Mouse (Mus musculus): ENCODE data around the gene Saxo1. TPM values are rescaled to one million over a fixed set of nuclear protein-coding genes. Genes with fewer than 3 reads are reported as not detected.
A peak's percentile ranks its signal among the peaks of the same experiment; 100 is the strongest.

The Saxo1 gene
- polyA plus RNA-seq, 1 experiment from 2014 or later = not detected

GRCm38 (mm10) chr4:86464808-86465207, 93.3 kb downstream of the Saxo1 start:
- H3K4me3 ChIP-seq = no peak overlapping the region
- WGBS = 93% methylated on average over 5 of the region's 5 CpGs
- no peak overlapping the region for H3K27ac ChIP-seq
- no peak for ATAC-seq (replicated peaks)
- no peak overlapping the region for H3K9ac ChIP-seq
- no peaks in the 10 kb centered on the region for H3K36me3 ChIP-seq (replicated peaks)
- no peaks in the 10 kb centered on the region for H3K27me3 ChIP-seq (replicated peaks)
- no peaks in the 10 kb centered on the region for H3K9me3 ChIP-seq
- H3K4me1 ChIP-seq = no peaks in the 10 kb centered on the region
- no peak overlapping the region for H3K4me2 ChIP-seq

GRCm38 (mm10) chr4:86450468-86450867, 107.7 kb downstream of the Saxo1 start:
- no peak overlapping the region for H3K9ac ChIP-seq
- no peaks in the 10 kb centered on the region for H3K9me3 ChIP-seq
- WGBS = 89% methylated on average over 3 of the region's 3 CpGs
- no peak overlapping the region for H3K4me2 ChIP-seq
- no peaks in the 10 kb centered on the region for H3K27me3 ChIP-seq (replicated peaks)
- no peak for ATAC-seq (replicated peaks)
- H3K4me1 ChIP-seq = no peaks in the 10 kb centered on the region
- H3K27ac ChIP-seq = no peak overlapping the region
- H3K4me3 ChIP-seq = no peak overlapping the region
- no peaks in the 10 kb centered on the region for H3K36me3 ChIP-seq (replicated peaks)

GRCm38 (mm10) chr4:86436336-86436735, 121.8 kb downstream of the Saxo1 start:
- 87% methylated on average over 3 of the region's 3 CpGs for WGBS
- no peaks in the 10 kb centered on the region for H3K4me1 ChIP-seq
- H3K4me2 ChIP-seq = no peak overlapping the region
- H3K36me3 ChIP-seq (replicated peaks) = no peaks in the 10 kb centered on the region
- H3K9me3 ChIP-seq = no peaks in the 10 kb centered on the region
- H3K9ac ChIP-seq = no peak overlapping the region
- ATAC-seq (replicated peaks) = no peak
- H3K4me3 ChIP-seq = no peak overlapping the region
- H3K27me3 ChIP-seq (replicated peaks) = no peaks in the 10 kb centered on the region
- no peak overlapping the region for H3K27ac ChIP-seq

DNA sequence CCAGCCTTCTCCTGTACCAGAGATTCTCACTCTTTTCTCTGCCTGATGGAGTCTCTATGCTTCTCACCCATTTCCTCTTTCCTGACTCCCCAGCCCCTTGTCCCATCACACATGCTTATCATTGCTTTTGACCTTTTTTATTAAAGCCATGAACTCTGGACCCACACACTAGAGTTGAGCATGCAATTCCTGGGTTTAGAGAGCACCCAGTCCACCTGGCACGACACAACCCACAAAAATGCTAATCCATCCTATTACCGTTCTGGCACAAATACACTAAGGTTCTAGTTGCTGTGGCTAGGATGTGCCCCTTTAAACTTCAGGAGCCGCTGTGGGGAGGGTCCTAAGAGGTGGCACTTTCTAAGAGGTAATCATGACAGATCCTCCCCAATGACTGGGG, 122.5 kb downstream of the Saxo1 start:
- Histone ChIP-seq H3K4me3 (no peak overlapping the region), H3K4me1 (no peaks in the 10 kb centered on the region), H3K4me2 (no peak overlapping the region), H3K9me3 (no peaks in the 10 kb centered on the region), H3K9ac (no peak overlapping the region), H3K36me3 (replicated peaks) (no peaks in the 10 kb centered on the region), H3K27me3 (replicated peaks) (no peaks in the 10 kb centered on the region), H3K27ac (no peak overlapping the region)
- WGBS = 88% methylated on average over 3 of the region's 3 CpGs
- ATAC-seq (replicated peaks) = no peak

GRCm38 (mm10) chr4:86428091-86428745, 129.9 kb downstream of the Saxo1 start:
- 90% methylated on average over 6 of the region's 6 CpGs for WGBS

GRCm38 (mm10) chr4:86427312-86427711, 130.8 kb downstream of the Saxo1 start:
- no peak for ATAC-seq (replicated peaks)
- H3K27ac ChIP-seq = no peak overlapping the region
- no peaks in the 10 kb centered on the region for H3K4me1 ChIP-seq
- H3K9ac ChIP-seq = no peak overlapping the region
- H3K27me3 ChIP-seq (replicated peaks) = no peaks in the 10 kb centered on the region
- no peak overlapping the region for H3K4me2 ChIP-seq
- H3K9me3 ChIP-seq = no peaks in the 10 kb centered on the region
- WGBS = 74% methylated on average over 5 of the region's 5 CpGs
- H3K4me3 ChIP-seq = no peak overlapping the region
- H3K36me3 ChIP-seq (replicated peaks) = no peaks in the 10 kb centered on the region

More at GRCm38 (mm10) chr4:86428091-86428745, 129.9 kb downstream of the Saxo1 start:
- no peaks in the 10 kb centered on the region for H3K27me3 ChIP-seq (replicated peaks)
- no peaks in the 10 kb centered on the region for H3K9me3 ChIP-seq
- ATAC-seq (replicated peaks) = no peak
- no peaks in the 10 kb centered on the region for H3K4me1 ChIP-seq
- no peak overlapping the region for H3K4me2 ChIP-seq
- no peak overlapping the region for H3K9ac ChIP-seq
- H3K27ac ChIP-seq = no peak overlapping the region
- H3K4me3 ChIP-seq = no peak overlapping the region
- H3K36me3 ChIP-seq (replicated peaks) = no peaks in the 10 kb centered on the region

DNA sequence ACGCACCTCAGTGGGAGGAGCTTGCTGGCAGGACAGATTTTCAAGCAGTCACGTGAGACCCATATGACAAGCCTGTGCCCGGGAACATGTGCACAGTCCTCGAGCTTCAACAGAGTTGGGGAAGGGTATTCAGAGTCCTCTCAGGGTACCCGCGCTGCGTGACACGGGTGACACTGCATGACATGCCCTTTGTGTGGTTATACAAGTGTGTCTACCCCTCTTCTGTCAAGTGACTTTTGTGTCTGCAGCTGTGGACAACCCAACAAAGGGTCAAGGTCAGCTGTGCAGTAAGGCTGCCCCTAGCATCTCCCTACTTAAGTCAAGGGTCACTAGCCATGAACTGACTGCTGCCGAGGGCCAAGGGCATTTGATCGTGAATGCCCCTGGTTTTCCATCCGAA, 131.6 kb downstream of the Saxo1 start:
- no peak for ATAC-seq (replicated peaks)
- WGBS = 52% methylated on average over 11 of the region's 11 CpGs
- H3K27me3 ChIP-seq (replicated peaks) = no peaks in the 10 kb centered on the region

DNA sequence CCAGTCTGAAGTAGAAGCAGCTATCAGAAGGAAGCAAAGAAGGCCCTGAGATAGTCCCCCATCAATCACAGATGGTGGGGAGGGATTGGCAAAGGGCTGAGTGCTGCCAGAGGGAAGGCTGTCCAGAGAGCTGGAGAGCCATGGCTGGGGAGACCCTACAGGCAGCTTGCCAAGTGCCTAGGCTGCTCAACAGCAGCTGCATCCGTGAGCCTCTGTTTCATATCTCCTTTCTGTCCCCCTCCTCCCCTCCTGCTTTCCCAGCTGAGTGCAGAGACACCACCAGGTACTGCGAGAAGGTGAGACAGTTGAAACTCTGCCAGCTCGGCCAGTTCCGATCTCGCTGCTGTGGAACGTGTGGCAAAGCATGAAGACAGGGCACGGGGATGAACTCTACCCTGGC, 132.5 kb downstream of the Saxo1 start:
- ATAC-seq (replicated peaks) = no peak
- no peaks in the 10 kb centered on the region for H3K4me1 ChIP-seq
- no peaks in the 10 kb centered on the region for H3K9me3 ChIP-seq
- no peak overlapping the region for H3K9ac ChIP-seq
- H3K4me2 ChIP-seq = no peak overlapping the region
- 93% methylated on average over 7 of the region's 7 CpGs for WGBS
- H3K27me3 ChIP-seq (replicated peaks) = no peaks in the 10 kb centered on the region
- no peak overlapping the region for H3K4me3 ChIP-seq
- no peak overlapping the region for H3K27ac ChIP-seq
- no peaks in the 10 kb centered on the region for H3K36me3 ChIP-seq (replicated peaks)

More for the DNA sequence above, 131.6 kb downstream of the Saxo1 start:
- Histone ChIP-seq H3K27ac (no peak overlapping the region), H3K4me3 (no peak overlapping the region), H3K9ac (no peak overlapping the region), H3K4me1 (no peaks in the 10 kb centered on the region), H3K9me3 (no peaks in the 10 kb centered on the region), H3K36me3 (replicated peaks) (no peaks in the 10 kb centered on the region), H3K4me2 (no peak overlapping the region)

GRCm38 (mm10) chr4:86422586-86422985, 135.5 kb downstream of the Saxo1 start:
- Histone ChIP-seq H3K4me3 (no peak overlapping the region), H3K4me2 (no peak overlapping the region), H3K9ac (no peak overlapping the region), H3K27ac (no peak overlapping the region), H3K36me3 (replicated peaks) (no peaks in the 10 kb centered on the region), H3K4me1 (no peaks in the 10 kb centered on the region), H3K27me3 (replicated peaks) (no peaks in the 10 kb centered on the region), H3K9me3 (no peaks in the 10 kb centered on the region)
- no peak for ATAC-seq (replicated peaks)
- WGBS = 74% methylated on average over 6 of the region's 6 CpGs

DNA sequence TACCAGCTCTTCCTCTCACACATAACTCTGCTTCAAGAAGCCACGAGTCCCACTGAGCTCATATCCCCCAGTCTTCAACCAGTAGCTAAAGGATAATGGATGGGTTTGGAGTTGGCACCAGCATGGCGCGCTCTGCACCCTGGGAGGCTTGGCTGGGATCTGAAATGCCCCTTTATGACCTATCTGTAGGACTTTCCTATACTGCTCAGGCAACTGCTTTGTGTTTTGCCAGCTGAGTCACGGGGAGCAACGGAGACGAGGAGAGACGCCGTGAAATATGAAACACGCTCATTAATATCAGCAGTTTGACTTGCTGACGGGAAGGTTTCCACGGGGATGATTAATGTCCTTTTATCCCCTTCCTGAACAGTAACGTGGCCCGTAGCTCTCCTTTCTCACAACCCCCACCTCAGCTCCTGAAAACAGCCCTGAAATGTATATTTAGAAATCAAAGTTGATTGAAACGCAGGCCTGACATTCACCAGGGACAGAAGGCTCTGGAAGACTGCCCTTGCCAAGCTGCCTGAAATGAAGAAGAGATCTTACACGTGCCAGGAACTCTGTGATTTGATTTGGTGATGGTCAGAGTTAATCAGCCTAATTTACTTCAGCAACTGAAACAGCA, 141.6 kb downstream of the Saxo1 start:
- ATAC-seq (replicated peaks) = 0 out of 2 replicates have a peak, but pooled peaks have one; percentile 45
- H3K9me3 ChIP-seq = no peaks in the 10 kb centered on the region
- no peak overlapping the region for H3K27ac ChIP-seq
- no peaks in the 10 kb centered on the region for H3K27me3 ChIP-seq (replicated peaks)
- no peaks in the 10 kb centered on the region for H3K4me1 ChIP-seq
- no peak overlapping the region for H3K4me2 ChIP-seq
- no peaks in the 10 kb centered on the region for H3K36me3 ChIP-seq (replicated peaks)
- no peak overlapping the region for H3K4me3 ChIP-seq
- 68% methylated on average over 15 of the region's 15 CpGs for WGBS
- no peak overlapping the region for H3K9ac ChIP-seq

GRCm38 (mm10) chr4:86413388-86413787, 144.7 kb downstream of the Saxo1 start:
- no peak overlapping the region for H3K4me2 ChIP-seq

DNA sequence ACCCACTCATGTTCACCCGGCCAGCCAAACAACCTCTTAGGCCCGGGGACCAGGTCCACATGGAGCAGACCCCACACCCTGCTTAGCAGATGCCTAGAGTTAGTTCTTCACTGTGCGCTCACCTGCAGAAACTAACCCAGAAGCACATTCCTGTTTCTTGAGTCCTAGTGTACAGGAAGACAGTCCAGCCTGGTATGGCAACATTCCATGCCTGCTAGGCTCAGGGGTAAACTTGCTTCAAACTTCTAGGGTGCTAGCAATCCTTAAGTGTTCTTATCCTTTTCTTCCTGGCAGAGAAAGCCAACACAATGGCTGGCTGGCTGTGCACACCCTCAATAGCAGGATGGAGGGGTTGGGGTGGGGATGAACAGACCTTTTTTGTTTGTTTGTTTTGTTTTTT, 147.2 kb downstream of the Saxo1 start:
- no peak overlapping the region for H3K27ac ChIP-seq
- no peak for ATAC-seq (replicated peaks)
- H3K9me3 ChIP-seq = no peaks in the 10 kb centered on the region
- no peaks in the 10 kb centered on the region for H3K36me3 ChIP-seq (replicated peaks)
- H3K4me1 ChIP-seq = no peaks in the 10 kb centered on the region
- H3K4me2 ChIP-seq = no peak overlapping the region
- H3K27me3 ChIP-seq (replicated peaks) = no peaks in the 10 kb centered on the region
- WGBS = 97% methylated on average over 3 of the region's 3 CpGs
- H3K9ac ChIP-seq = no peak overlapping the region
- no peak overlapping the region for H3K4me3 ChIP-seq

More at GRCm38 (mm10) chr4:86413388-86413787, 144.7 kb downstream of the Saxo1 start:
- no peaks in the 10 kb centered on the region for H3K4me1 ChIP-seq
- H3K9me3 ChIP-seq = no peaks in the 10 kb centered on the region
- 57% methylated on average over 3 of the region's 3 CpGs for WGBS
- no peak for ATAC-seq (replicated peaks)
- H3K36me3 ChIP-seq (replicated peaks) = no peaks in the 10 kb centered on the region
- H3K9ac ChIP-seq = no peak overlapping the region
- no peak overlapping the region for H3K4me3 ChIP-seq
- H3K27me3 ChIP-seq (replicated peaks) = no peaks in the 10 kb centered on the region
- H3K27ac ChIP-seq = no peak overlapping the region

- H3K4me1 ChIP-seq = no peaks in the 10 kb centered on the region
- H3K9me3 ChIP-seq = no peaks in the 10 kb centered on the region
- H3K27ac ChIP-seq = no peak overlapping the region
- H3K9ac ChIP-seq = no peak overlapping the region
- 91% methylated on average over 9 of the region's 9 CpGs for WGBS
- H3K36me3 ChIP-seq (replicated peaks) = no peaks in the 10 kb centered on the region
- no peak overlapping the region for H3K4me2 ChIP-seq
- no peak for ATAC-seq (replicated peaks)
- no peak overlapping the region for H3K4me3 ChIP-seq
- no peaks in the 10 kb centered on the region for H3K27me3 ChIP-seq (replicated peaks)
Measured at GRCm38 (mm10) chr4:86408421-86408820, 149.7 kb downstream of the Saxo1 start.

Data from midbrain, embryonic 15.5 days (tissue).